15 mouse cellular contexts compared by ENCODE assay signal in the genomic region with DNA sequence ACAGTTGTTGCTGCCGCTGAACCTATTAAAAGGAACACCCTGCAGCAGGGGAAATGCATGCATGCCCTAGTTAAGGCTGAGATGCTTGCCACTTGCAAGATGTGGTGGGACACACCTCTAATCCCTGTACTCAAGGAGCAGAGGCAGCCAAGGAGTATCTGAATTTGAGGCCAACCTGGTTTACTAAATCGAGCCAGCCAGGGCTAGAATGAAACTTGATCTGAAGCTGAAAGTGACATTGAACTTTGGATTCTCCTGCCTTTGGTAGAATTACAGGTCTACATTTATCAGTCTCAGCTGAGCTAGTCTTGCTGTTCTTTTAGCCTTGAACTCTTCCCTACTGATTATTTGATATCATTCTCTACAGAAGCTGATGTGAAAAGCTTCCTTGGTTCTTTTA.
"Had no signal": no experiment of that assay in that cellular context is flagged by ENCODE, and none has a peak within 500 bp of the region (broad histone marks: within the 10 kb centered on the region; RNA-seq: fewer than 3 reads in every experiment).

No protein-coding gene starts in this region.

- H3K9ac ChIP-seq: lung, embryonic 15.5 days; midbrain, embryonic 15.5 days; neural tube, embryonic 12.5 days; stomach, embryonic 15.5 days had no signal

- H3K9me3 ChIP-seq: limb, embryonic 10.5 days; lung, embryonic 15.5 days; megakaryocyte, embryonic 14.5 days; midbrain, embryonic 15.5 days; neural tube, embryonic 12.5 days; stomach, embryonic 15.5 days had no signal

- H3K4me3 ChIP-seq: left cerebral cortex, adult 2 months; limb, embryonic 10.5 days; lung, embryonic 15.5 days; megakaryocyte, embryonic 14.5 days; midbrain, embryonic 15.5 days; neural tube, embryonic 12.5 days; stomach, embryonic 15.5 days had no signal

- H3K27ac ChIP-seq: kidney, postnatal 0 days; left cerebral cortex, adult 2 months; limb, embryonic 10.5 days; lung, embryonic 15.5 days; macrophage; midbrain, embryonic 15.5 days; neural tube, embryonic 12.5 days; stomach, embryonic 15.5 days had no signal

- H3K4me1 ChIP-seq: limb, embryonic 10.5 days; midbrain, embryonic 15.5 days; neural tube, embryonic 12.5 days had no signal

- H3K27me3 ChIP-seq: lung, embryonic 15.5 days; megakaryocyte, embryonic 14.5 days; midbrain, embryonic 15.5 days; neural tube, embryonic 12.5 days; stomach, embryonic 15.5 days had no signal

- DNase-seq: kidney, adult 18-20 months; kidney, postnatal 4 days; lung, postnatal 14 days; right cerebral cortex, postnatal 4 days; thymus, postnatal 4 days had no signal

- H3K36me3 ChIP-seq: limb, embryonic 10.5 days; lung, embryonic 15.5 days; midbrain, embryonic 15.5 days; neural tube, embryonic 12.5 days; stomach, embryonic 15.5 days had no signal

- H3K4me2 ChIP-seq: lung, embryonic 15.5 days; midbrain, embryonic 11.5 days; midbrain, embryonic 15.5 days; neural tube, embryonic 12.5 days; stomach, embryonic 15.5 days had no signal

- ATAC-seq: midbrain, embryonic 15.5 days had no signal
